Mouse (Mus musculus): ENCODE results near the gene Odaph.

DNA sequence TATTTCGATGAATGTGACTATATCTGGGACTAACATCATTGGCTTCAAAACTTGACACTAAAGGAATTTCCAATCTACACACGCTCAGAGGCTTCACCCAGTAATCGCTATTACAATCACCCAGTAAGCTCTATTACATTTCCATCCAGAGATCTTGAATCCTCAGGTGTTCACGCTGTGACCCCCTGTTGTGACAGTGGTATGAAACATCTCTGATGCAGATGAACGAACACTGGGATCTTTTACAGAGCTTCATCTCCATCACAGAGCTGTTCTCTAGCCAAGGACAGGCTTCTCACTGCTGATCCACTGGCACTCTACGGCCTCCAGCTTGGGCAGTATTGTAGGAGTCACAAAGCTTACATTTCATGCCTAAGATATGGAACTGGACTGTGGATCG lies 37.8 kb upstream of the Odaph start:
- TF ChIP-seq POLR2A (IDR thresholded peaks at IDR 0.05; ENCODE audit: insufficient read depth, low read depth, low read length) (no peak), CTCF (IDR thresholded peaks at IDR 0.05; ENCODE audit: insufficient read depth, low read depth, low read length) (no peak)

Measured in olfactory bulb, adult 2 months (tissue).